Mouse (Mus musculus): Measurements from ENCODE around the gene Iqsec1. TPM values are rescaled to one million over a fixed set of nuclear protein-coding genes. Genes with fewer than 3 reads are reported as not detected.

Iqsec1 gene
- polyA plus RNA-seq, 1 experiment from 2014 or later: 15.1 TPM

DNA sequence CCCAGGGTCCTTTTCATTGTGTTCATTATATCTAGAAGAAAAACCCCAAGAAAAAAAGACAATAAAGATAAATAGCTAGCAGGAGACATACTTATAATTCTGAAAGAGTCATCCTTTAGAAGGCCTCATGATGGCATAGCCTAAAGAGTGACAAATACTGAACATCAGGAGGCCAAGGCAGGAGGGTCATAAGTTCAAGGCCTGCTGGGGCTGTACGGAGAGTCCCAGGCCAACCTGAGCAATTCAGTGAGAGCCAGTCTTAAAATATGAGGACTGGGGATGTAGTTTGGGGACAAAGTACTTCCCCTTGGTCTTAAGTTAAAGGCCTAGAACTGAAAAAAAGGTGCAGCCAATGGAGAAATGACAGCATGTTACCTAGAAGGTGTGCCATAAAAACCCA is 301.7 kb downstream of the Iqsec1 start:
- ATAC-seq: no peak
- 66% methylated on average over 1 of the region's 1 CpGs for WGBS

GRCm38 (mm10) chr6:90683831-90684532 is 304.5 kb downstream of the Iqsec1 start:
- 88% methylated on average over 3 of the region's 3 CpGs for WGBS

More for the DNA sequence above, 301.7 kb downstream of the Iqsec1 start:
- 0 out of 2 replicates have a peak, but pooled peaks cover 4% of the 10 kb centered on the region for H3K36me3 ChIP-seq (ENCODE audit: control insufficient read depth, insufficient read depth)
- H3K4me3 ChIP-seq (replicated peaks; ENCODE audit: low read length): no peak overlapping the region
- H3K27ac ChIP-seq (ENCODE audit: low read length): no peak overlapping the region
- H3K27me3 ChIP-seq (replicated peaks; ENCODE audit: control insufficient read depth, insufficient read depth, low read length): no peaks in the 10 kb centered on the region
- H3K9me3 ChIP-seq (ENCODE audit: control insufficient read depth, low read length): no peaks in the 10 kb centered on the region
- H3K4me1 ChIP-seq (replicated peaks; ENCODE audit: control insufficient read depth, insufficient read depth, low read length): no peaks in the 10 kb centered on the region
- H3K4me2 ChIP-seq (ENCODE audit: low read length): no peak overlapping the region
- H3K9ac ChIP-seq (replicated peaks; ENCODE audit: low read depth, low read length): no peak overlapping the region

GRCm38 (mm10) chr6:90680401-90680800 is 308.1 kb downstream of the Iqsec1 start:
- no peak for ATAC-seq
- no peak overlapping the region for H3K9ac ChIP-seq (replicated peaks; ENCODE audit: low read depth, low read length)
- H3K27ac ChIP-seq (ENCODE audit: low read length): no peak overlapping the region
- no peaks in the 10 kb centered on the region for H3K27me3 ChIP-seq (replicated peaks; ENCODE audit: control insufficient read depth, insufficient read depth, low read length)
- no peak overlapping the region for H3K4me3 ChIP-seq (replicated peaks; ENCODE audit: low read length)
- WGBS: 93% methylated on average over 12 of the region's 12 CpGs
- H3K4me2 ChIP-seq (ENCODE audit: low read length): no peak overlapping the region
- no peaks in the 10 kb centered on the region for H3K4me1 ChIP-seq (replicated peaks; ENCODE audit: control insufficient read depth, insufficient read depth, low read length)
- no peaks in the 10 kb centered on the region for H3K9me3 ChIP-seq (ENCODE audit: control insufficient read depth, low read length)
- H3K36me3 ChIP-seq (ENCODE audit: control insufficient read depth, insufficient read depth): peaks cover 11% of the 10 kb centered on the region

More at GRCm38 (mm10) chr6:90683831-90684532, 304.5 kb downstream of the Iqsec1 start:
- H3K4me2 ChIP-seq (ENCODE audit: low read length): no peak overlapping the region
- ATAC-seq: no peak
- peaks cover 3% of the 10 kb centered on the region; the same call in 1 of the 2 replicates for H3K36me3 ChIP-seq (ENCODE audit: control insufficient read depth, insufficient read depth)
- no peak overlapping the region for H3K27ac ChIP-seq (ENCODE audit: low read length)
- H3K27me3 ChIP-seq (replicated peaks; ENCODE audit: control insufficient read depth, insufficient read depth, low read length): no peaks in the 10 kb centered on the region
- H3K4me3 ChIP-seq (replicated peaks; ENCODE audit: low read length): no peak overlapping the region
- H3K9ac ChIP-seq (replicated peaks; ENCODE audit: low read depth, low read length): no peak overlapping the region
- H3K4me1 ChIP-seq (replicated peaks; ENCODE audit: control insufficient read depth, insufficient read depth, low read length): no peaks in the 10 kb centered on the region
- H3K9me3 ChIP-seq (ENCODE audit: control insufficient read depth, low read length): no peaks in the 10 kb centered on the region

DNA sequence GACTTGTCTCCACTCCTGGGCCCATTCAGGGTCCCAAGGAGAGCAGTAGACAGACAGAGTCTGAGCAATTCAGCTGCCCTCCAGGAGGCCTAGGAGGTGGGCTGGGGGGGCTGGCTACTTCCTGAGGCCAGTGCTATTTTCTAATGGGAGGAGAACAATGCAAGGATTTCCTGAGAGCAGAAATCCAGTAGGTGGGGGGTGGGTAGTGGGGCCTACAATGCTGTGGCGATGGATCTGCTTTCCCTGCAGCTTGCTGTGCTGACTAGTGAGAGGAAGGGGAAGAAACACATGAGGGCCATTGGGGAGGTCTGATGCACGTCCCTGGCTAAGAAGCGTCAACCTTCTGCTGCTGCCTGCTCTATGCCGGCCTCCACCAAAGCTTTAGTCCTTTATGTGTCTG is 309.7 kb downstream of the Iqsec1 start:
- H3K27me3 ChIP-seq (replicated peaks; ENCODE audit: control insufficient read depth, insufficient read depth, low read length): no peaks in the 10 kb centered on the region
- ATAC-seq: no peak
- WGBS: 38% methylated on average over 4 of the region's 4 CpGs
- no peak overlapping the region for H3K4me2 ChIP-seq (ENCODE audit: low read length)
- no peak overlapping the region for H3K9ac ChIP-seq (replicated peaks; ENCODE audit: low read depth, low read length)
- no peaks in the 10 kb centered on the region for H3K4me1 ChIP-seq (replicated peaks; ENCODE audit: control insufficient read depth, insufficient read depth, low read length)
- peaks cover 16% of the 10 kb centered on the region for H3K36me3 ChIP-seq (ENCODE audit: control insufficient read depth, insufficient read depth)
- no peak overlapping the region for H3K4me3 ChIP-seq (replicated peaks; ENCODE audit: low read length)
- H3K27ac ChIP-seq (ENCODE audit: low read length): no peak overlapping the region
- no peaks in the 10 kb centered on the region for H3K9me3 ChIP-seq (ENCODE audit: control insufficient read depth, low read length)

- Histone ChIP-seq H3K36me3 (ENCODE audit: control insufficient read depth, insufficient read depth) (peaks cover 28% of the 10 kb centered on the region), H3K9me3 (ENCODE audit: control insufficient read depth, low read length) (no peaks in the 10 kb centered on the region), H3K4me2 (ENCODE audit: low read length) (no peak overlapping the region), H3K4me1 (replicated peaks; ENCODE audit: control insufficient read depth, insufficient read depth, low read length) (no peaks in the 10 kb centered on the region), H3K27ac (ENCODE audit: low read length) (no peak overlapping the region), H3K9ac (replicated peaks; ENCODE audit: low read depth, low read length) (no peak overlapping the region), H3K27me3 (replicated peaks; ENCODE audit: control insufficient read depth, insufficient read depth, low read length) (no peaks in the 10 kb centered on the region), H3K4me3 (replicated peaks; ENCODE audit: low read length) (no peak overlapping the region)
- 90% methylated on average over 9 of the region's 9 CpGs for WGBS
- ATAC-seq: no peak
These were observed 319.8 kb downstream of the Iqsec1 start for GRCm38 (mm10) chr6:90668693-90669092.

DNA sequence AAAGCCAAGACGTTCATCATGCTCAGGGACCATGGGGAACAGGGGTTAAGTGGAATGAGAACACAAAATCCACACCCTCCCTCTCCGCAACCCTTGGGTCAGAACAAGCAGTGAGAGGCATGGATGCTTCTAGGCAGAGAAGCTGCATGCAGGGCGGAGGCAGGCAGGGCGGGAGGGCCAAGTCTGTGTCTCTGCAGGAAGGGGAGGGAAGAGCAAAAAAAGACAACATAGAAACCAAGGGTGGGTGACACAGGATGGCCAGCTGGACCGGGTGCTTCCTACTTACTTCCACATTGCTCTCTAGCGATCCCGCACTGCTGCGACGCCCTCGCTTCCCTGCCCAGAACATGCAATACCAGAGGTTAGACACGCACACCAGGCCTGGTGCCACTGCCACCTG is 324.7 kb downstream of the Iqsec1 start:
- WGBS: 82% methylated on average over 11 of the region's 11 CpGs
- no peak for ATAC-seq
- peaks cover 21% of the 10 kb centered on the region for H3K36me3 ChIP-seq (ENCODE audit: control insufficient read depth, insufficient read depth)

DNA sequence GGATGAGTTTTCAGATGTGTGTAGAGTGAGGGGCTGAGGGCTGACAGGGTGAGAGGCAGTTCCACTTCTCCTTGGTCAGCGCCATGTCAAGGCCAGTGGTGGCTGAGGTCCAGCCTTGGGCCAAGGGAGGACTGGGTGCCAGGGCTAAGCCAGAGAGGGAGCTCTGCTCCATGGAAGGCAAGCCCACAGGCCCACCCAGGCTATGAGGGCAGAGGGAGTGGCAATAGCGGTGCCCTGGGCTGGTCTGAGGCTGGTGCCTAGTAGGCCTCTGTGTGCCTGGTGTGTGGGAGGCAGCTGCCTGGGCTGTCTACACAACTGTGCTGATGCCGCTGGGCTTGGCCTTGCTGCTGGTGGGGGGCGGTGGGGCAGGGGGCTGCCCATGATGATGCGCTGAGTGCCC is 326.3 kb downstream of the Iqsec1 start:
- no peak overlapping the region for H3K4me3 ChIP-seq (replicated peaks; ENCODE audit: low read length)
- H3K9me3 ChIP-seq (ENCODE audit: control insufficient read depth, low read length): no peaks in the 10 kb centered on the region
- no peak overlapping the region for H3K9ac ChIP-seq (replicated peaks; ENCODE audit: low read depth, low read length)
- H3K4me1 ChIP-seq (replicated peaks; ENCODE audit: control insufficient read depth, insufficient read depth, low read length): no peaks in the 10 kb centered on the region
- H3K27me3 ChIP-seq (replicated peaks; ENCODE audit: control insufficient read depth, insufficient read depth, low read length): no peaks in the 10 kb centered on the region
- WGBS: 95% methylated on average over 5 of the region's 5 CpGs
- H3K27ac ChIP-seq (ENCODE audit: low read length): no peak overlapping the region
- peaks cover 14% of the 10 kb centered on the region for H3K36me3 ChIP-seq (ENCODE audit: control insufficient read depth, insufficient read depth)
- H3K4me2 ChIP-seq (ENCODE audit: low read length): no peak overlapping the region
- ATAC-seq: no peak

More for the DNA sequence above, 324.7 kb downstream of the Iqsec1 start:
- H3K4me2 ChIP-seq (ENCODE audit: low read length): no peak overlapping the region
- H3K4me1 ChIP-seq (replicated peaks; ENCODE audit: control insufficient read depth, insufficient read depth, low read length): no peaks in the 10 kb centered on the region
- H3K9me3 ChIP-seq (ENCODE audit: control insufficient read depth, low read length): no peaks in the 10 kb centered on the region
- no peak overlapping the region for H3K4me3 ChIP-seq (replicated peaks; ENCODE audit: low read length)
- H3K27ac ChIP-seq (ENCODE audit: low read length): no peak overlapping the region
- no peaks in the 10 kb centered on the region for H3K27me3 ChIP-seq (replicated peaks; ENCODE audit: control insufficient read depth, insufficient read depth, low read length)
- H3K9ac ChIP-seq (replicated peaks; ENCODE audit: low read depth, low read length): no peak overlapping the region

DNA sequence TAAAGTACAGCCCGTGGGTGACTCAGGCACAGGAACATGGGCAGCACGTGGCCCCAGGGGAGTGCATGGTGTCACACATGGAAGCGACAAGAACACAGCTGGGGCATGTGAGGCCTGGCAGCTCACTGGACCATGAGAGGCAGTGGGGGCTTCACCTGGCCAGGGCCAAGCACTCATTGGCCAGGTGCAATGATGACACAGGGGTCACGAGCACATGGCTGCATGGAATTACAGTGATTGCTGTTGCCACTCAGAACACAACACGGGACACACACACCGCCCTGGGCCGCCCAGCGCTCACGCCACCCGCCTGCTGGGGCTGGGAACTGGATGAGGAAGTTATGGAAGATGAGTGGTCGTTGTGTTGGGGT is 327.5 kb downstream of the Iqsec1 start:
- no peak for ATAC-seq
- H3K27ac ChIP-seq (ENCODE audit: low read length): no peak overlapping the region
- peaks cover 7% of the 10 kb centered on the region for H3K36me3 ChIP-seq (ENCODE audit: control insufficient read depth, insufficient read depth)
- H3K9me3 ChIP-seq (ENCODE audit: control insufficient read depth, low read length): no peaks in the 10 kb centered on the region
- H3K4me3 ChIP-seq (replicated peaks; ENCODE audit: low read length): no peak overlapping the region
- H3K27me3 ChIP-seq (replicated peaks; ENCODE audit: control insufficient read depth, insufficient read depth, low read length): no peaks in the 10 kb centered on the region
- no peaks in the 10 kb centered on the region for H3K4me1 ChIP-seq (replicated peaks; ENCODE audit: control insufficient read depth, insufficient read depth, low read length)
- 95% methylated on average over 11 of the region's 11 CpGs for WGBS
- H3K4me2 ChIP-seq (ENCODE audit: low read length): no peak overlapping the region
- no peak overlapping the region for H3K9ac ChIP-seq (replicated peaks; ENCODE audit: low read depth, low read length)

DNA sequence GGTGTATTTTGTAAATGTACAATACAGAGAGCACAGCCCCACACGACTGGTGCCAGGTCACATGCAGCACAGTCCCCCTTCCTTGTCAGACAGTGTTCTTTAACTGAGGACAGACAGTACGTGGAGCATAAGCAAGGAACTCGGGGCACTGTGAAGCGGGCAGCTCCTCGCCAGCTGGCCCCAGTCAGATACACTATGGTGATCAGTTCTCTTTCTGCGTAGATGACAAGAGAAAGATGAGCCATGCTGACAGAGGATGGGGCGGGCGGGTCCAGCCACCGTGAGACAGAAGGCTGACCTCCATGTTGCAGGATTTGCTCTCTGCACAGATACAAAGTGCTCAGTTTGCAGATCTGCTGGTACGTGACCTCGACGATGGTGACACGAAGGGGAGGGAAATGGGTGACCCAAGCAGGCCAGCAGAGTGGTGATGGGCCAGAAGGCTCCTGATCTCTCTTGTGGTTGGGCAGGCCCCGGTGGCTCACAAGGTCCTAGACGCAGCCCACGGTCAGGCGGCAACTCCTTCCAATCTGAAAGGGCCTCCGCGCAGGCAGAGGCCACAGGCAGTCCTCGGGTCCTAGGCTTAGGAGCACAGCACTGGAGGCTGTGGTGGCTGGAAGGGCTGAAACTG is 328.0 kb downstream of the Iqsec1 start:
- H3K27me3 ChIP-seq (replicated peaks; ENCODE audit: control insufficient read depth, insufficient read depth, low read length): no peaks in the 10 kb centered on the region
- H3K27ac ChIP-seq (ENCODE audit: low read length): no peak overlapping the region
- no peaks in the 10 kb centered on the region for H3K4me1 ChIP-seq (replicated peaks; ENCODE audit: control insufficient read depth, insufficient read depth, low read length)
- no peaks in the 10 kb centered on the region for H3K9me3 ChIP-seq (ENCODE audit: control insufficient read depth, low read length)
- no peak overlapping the region for H3K9ac ChIP-seq (replicated peaks; ENCODE audit: low read depth, low read length)
- 91% methylated on average over 20 of the region's 20 CpGs for WGBS
- ATAC-seq: no peak
- no peak overlapping the region for H3K4me3 ChIP-seq (replicated peaks; ENCODE audit: low read length)
- peaks cover 2% of the 10 kb centered on the region; the same call in 1 of the 2 replicates for H3K36me3 ChIP-seq (ENCODE audit: control insufficient read depth, insufficient read depth)
- H3K4me2 ChIP-seq (ENCODE audit: low read length): no peak overlapping the region
